Mouse (Mus musculus): Measurements from ENCODE around the gene Kiss1. TPM values are rescaled to one million over a fixed set of nuclear protein-coding genes. Genes with fewer than 3 reads are reported as not detected.

Kiss1 gene
- not detected for polyA plus RNA-seq (2017; shearing (Covaris generic))

GRCm38 (mm10) chr1:133321267-133321925, at the start of gene Kiss1:
Kiss1 (plus strand) TSS chr1:133321875.
- ATAC-seq: no peak

GRCm38 (mm10) chr1:133274163-133274562, 47.5 kb upstream of the Kiss1 start:
- no peak for ATAC-seq

- ATAC-seq: no peak
Observed at GRCm38 (mm10) chr1:133276983-133277382, 44.7 kb upstream of the Kiss1 start.

GRCm38 (mm10) chr1:133278539-133278938, 43.1 kb upstream of the Kiss1 start:
- no peak for ATAC-seq

- ATAC-seq: no peak
Observed at GRCm38 (mm10) chr1:133278946-133279631, 42.6 kb upstream of the Kiss1 start.

GRCm38 (mm10) chr1:133279632-133280093, 42.0 kb upstream of the Kiss1 start:
- ATAC-seq: no peak

GRCm38 (mm10) chr1:133280537-133280936, 41.1 kb upstream of the Kiss1 start:
- no peak for ATAC-seq

GRCm38 (mm10) chr1:133285907-133286306, 35.8 kb upstream of the Kiss1 start:
- no peak for ATAC-seq

GRCm38 (mm10) chr1:133287051-133287450, 34.6 kb upstream of the Kiss1 start:
- no peak for ATAC-seq

- no peak for ATAC-seq
Observed at GRCm38 (mm10) chr1:133287880-133288279, 33.8 kb upstream of the Kiss1 start.

- ATAC-seq: no peak
Observed at GRCm38 (mm10) chr1:133291888-133292287, 29.8 kb upstream of the Kiss1 start.

- no peak for ATAC-seq
Observed at GRCm38 (mm10) chr1:133292608-133293007, 29.1 kb upstream of the Kiss1 start.

- no peak for ATAC-seq
Observed at GRCm38 (mm10) chr1:133296376-133296775, 25.3 kb upstream of the Kiss1 start.

- no peak for ATAC-seq
Observed at GRCm38 (mm10) chr1:133298816-133299215, 22.9 kb upstream of the Kiss1 start.

GRCm38 (mm10) chr1:133302540-133302939, 19.1 kb upstream of the Kiss1 start:
- ATAC-seq: no peak

GRCm38 (mm10) chr1:133306842-133307241, 14.8 kb upstream of the Kiss1 start:
- no peak for ATAC-seq

- no peak for ATAC-seq
Observed at GRCm38 (mm10) chr1:133307318-133307717, 14.4 kb upstream of the Kiss1 start.

GRCm38 (mm10) chr1:133309652-133310267, 11.9 kb upstream of the Kiss1 start, which contains the start of gene Golt1a:
Golt1a (plus strand) TSS chr1:133309800.
- no peak for ATAC-seq

GRCm38 (mm10) chr1:133311240-133311639, 10.4 kb upstream of the Kiss1 start:
- ATAC-seq: no peak

GRCm38 (mm10) chr1:133311946-133312345, 9.7 kb upstream of the Kiss1 start:
- no peak for ATAC-seq

- no peak for ATAC-seq
Observed at GRCm38 (mm10) chr1:133314364-133314763, 7.3 kb upstream of the Kiss1 start.

- ATAC-seq: no peak
Observed at GRCm38 (mm10) chr1:133315775-133316174, 5.9 kb upstream of the Kiss1 start.

GRCm38 (mm10) chr1:133316577-133316976, 5.1 kb upstream of the Kiss1 start:
- no peak for ATAC-seq

GRCm38 (mm10) chr1:133317149-133317548, 4.5 kb upstream of the Kiss1 start:
- no peak for ATAC-seq
